Mouse (Mus musculus) thymus, adult 2 months (tissue): ENCODE measurements at regions not wholly inside any gene's neighbourhood (a gene's known extent, or its start where the extent isn't known, plus 50 kb on each side); places are given as distances from the start of the nearest gene placed in this dataset.

Experiments
- DNase-seq: peaks from one replicate; pipeline ENCODE4 v3.0.0; 2021
- H3K27ac ChIP-seq: fragments of 200-500 bp; 2 replicates; pipeline ENCODE4 v1.5.1; 2012; ENCODE audit warnings: low read length, control low read depth; ENCODE audit not compliant: control insufficient read depth, insufficient read depth
- H3K27me3 ChIP-seq: fragments of 200-500 bp; 2 replicates; pipeline ENCODE4 v1.6.1; 2012; ENCODE audit warnings: mild to moderate bottlenecking, low read length, moderate library complexity, mixed read lengths; ENCODE audit not compliant: control insufficient read depth, insufficient read depth
- H3K36me3 ChIP-seq: fragments of 200-500 bp; 2 replicates; pipeline ENCODE4 v1.6.1; 2012; ENCODE audit warnings: mild to moderate bottlenecking, low read length, moderate library complexity; ENCODE audit not compliant: control insufficient read depth, insufficient read depth
- H3K4me1 ChIP-seq: fragments of 200-500 bp; replicated peaks from 2 replicates; pipeline ENCODE4 v1.6.1; 2012; ENCODE audit warnings: low read length; ENCODE audit not compliant: control insufficient read depth, insufficient read depth
- H3K4me3 ChIP-seq: fragments of 200-500 bp; 2 replicates; pipeline ENCODE4 v1.5.1; 2012; ENCODE audit warnings: mild to moderate bottlenecking, low read length, control low read depth, moderate library complexity; ENCODE audit not compliant: control insufficient read depth, insufficient read depth
- CTCF ChIP-seq: fragments of 200-500 bp; IDR thresholded peaks from 2 replicates; pipeline ENCODE4 v1.5.1; 2012; ENCODE audit warnings: mild to moderate bottlenecking, control low read depth, low read length, moderate library complexity, borderline replicate concordance; ENCODE audit not compliant: control insufficient read depth, poor library complexity, insufficient read depth; ENCODE audit errors: extremely low read depth
- POLR2A ChIP-seq: fragments of 200-500 bp; IDR thresholded peaks from 2 replicates; pipeline ENCODE4 v1.6.1; 2012; ENCODE audit warnings: mild to moderate bottlenecking, low read length, control low read depth, moderate library complexity; ENCODE audit not compliant: control insufficient read depth, poor library complexity, insufficient read depth; ENCODE audit errors: extremely low read depth
- WGBS: fragments of 180-500 bp; shearing (Covaris S2); methylation state at CpG from one replicate; pipeline ENCODE4 v1.1.7; 2018; 5-methylcytosine and 5-hydroxymethylcytosine counted together

DNA sequence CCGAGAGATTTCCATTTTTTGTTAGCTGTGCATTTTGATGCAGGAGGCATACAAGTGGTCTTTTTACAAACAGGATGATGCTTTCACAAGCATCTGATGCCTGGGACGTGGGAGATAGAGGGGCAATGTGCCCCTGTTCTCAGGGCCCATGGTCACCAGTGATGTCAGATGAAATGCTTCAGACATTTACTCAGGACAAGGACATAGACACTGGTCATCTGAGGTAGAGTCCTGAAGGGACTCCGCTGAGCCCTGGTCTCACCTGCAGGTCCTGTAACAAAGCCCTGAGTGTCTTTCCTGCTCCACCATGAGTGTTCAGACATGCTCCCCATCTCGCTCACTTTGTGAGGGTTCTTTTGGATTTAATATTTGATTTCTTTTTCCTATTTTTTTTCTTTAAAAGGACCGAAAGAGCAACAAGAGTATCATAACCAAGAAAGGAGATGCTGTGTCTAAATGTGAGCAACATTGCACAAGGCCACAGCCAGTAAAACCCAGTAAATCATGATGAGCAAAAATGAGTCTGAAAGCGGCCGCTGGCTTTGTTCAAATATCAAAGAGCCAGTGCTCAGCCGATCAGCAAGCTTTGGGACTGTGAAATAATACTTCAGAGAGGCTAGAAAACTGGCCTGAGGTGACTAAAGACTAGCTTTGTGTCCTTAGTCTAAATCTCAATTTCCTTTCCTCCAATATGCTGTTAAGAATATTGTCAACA lies 430.1 kb downstream of the Ate1 start:
- TF ChIP-seq CTCF (no peak), POLR2A (no peak)
- Histone ChIP-seq H3K27me3 (no peaks in the 10 kb centered on the region), H3K4me1 (no peaks in the 10 kb centered on the region), H3K36me3 (no peaks in the 10 kb centered on the region), H3K4me3 (no peak overlapping the region), H3K27ac (no peak overlapping the region)
- 91% methylated on average over 8 of the region's 8 CpGs for WGBS
- no peak for DNase-seq

DNA sequence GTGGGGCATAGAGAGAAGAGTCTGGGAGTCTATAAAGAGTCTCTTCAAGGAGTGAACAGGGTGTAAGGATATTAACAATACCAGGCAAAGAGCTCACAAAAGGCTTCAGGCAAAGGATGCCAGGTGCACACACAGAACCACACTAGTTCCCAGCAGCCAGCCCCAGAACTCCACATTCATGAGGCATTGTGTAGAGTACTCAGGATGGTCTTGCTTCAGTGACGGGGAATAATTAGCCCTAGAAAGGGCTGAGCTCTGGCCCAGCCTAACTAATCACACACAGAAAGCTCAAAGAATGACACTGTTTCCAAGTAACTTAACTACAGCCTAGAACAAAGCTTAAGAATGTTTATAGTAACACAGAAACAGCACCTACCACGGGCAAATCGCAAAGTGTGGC lies 428.2 kb downstream of the Ate1 start:
- DNase-seq = no peak
- TF ChIP-seq CTCF = no peak
- no peak for TF ChIP-seq POLR2A
- Histone ChIP-seq H3K27me3 (no peaks in the 10 kb centered on the region), H3K36me3 (no peaks in the 10 kb centered on the region), H3K4me3 (no peak overlapping the region), H3K4me1 (no peaks in the 10 kb centered on the region), H3K27ac (no peak overlapping the region)
- WGBS = 84% methylated on average over 3 of the region's 3 CpGs

DNA sequence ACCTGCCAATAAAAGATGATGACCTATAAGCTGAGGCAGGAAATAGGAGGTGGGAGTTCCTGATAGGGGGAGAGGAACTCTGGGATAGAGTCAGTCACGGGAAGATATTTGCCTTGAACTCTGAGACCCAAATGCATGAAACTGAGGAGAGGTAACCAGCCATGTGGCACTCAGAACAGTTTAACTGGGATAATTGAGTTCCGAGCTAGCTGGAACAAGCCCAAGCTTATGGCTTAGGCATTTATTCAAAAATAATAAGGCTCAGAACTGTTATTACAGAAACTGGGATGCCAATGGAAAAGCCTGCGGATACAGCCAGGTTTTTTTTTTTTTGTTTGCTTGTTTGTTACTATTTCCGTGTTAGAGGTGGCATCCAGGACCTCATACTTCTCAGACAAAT lies 425.0 kb downstream of the Ate1 start:
- no peaks in the 10 kb centered on the region for H3K4me1 ChIP-seq
- DNase-seq = no peak
- no peak overlapping the region for H3K27ac ChIP-seq
- 78% methylated on average over 4 of the region's 4 CpGs for WGBS
- no peaks in the 10 kb centered on the region for H3K27me3 ChIP-seq
- no peaks in the 10 kb centered on the region for H3K36me3 ChIP-seq
- H3K4me3 ChIP-seq = no peak overlapping the region
- no peak for TF ChIP-seq CTCF
- no peak for TF ChIP-seq POLR2A

DNA sequence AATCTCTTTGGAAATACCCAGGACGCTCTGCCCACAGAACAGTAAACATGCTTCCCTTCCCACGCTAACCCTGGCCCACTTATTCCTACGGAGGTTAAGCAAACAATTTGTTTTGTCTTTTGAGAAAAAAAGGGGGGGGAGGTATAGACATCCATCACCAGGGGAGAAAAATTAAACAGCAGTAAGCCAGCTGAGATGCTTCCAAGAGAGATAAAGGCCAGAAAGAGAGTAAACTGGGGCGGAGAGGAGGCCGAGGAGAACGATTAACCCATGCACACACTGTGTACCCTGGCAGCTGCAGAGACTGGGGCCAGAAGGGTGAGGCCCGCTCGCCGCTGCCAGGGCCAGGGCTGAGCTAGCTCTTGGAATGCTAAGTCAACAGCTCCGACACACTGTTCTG lies 421.6 kb downstream of the Ate1 start:
- WGBS = 83% methylated on average over 10 of the region's 10 CpGs

DNA sequence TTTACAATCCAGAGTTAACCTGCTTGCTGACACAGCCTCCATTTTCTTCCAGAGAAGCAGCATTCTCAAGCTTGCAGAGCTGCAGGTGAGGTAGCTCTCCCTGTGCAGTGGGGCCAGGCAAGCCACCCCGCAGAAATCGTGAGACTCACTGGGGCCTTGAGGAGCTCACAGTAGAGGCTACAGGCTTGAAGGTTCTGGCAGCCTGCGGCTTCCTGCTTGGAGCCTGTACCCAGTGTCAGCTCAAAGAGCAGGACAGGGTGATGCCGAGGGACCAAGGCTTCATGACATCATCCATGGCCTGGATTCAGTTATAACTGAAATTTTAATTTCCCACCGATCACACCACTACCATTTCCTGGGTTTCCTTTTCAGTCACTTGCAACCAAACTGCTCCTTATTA lies 417.5 kb downstream of the Ate1 start:
- Histone ChIP-seq H3K4me1 (no peaks in the 10 kb centered on the region), H3K4me3 (no peak overlapping the region), H3K36me3 (no peaks in the 10 kb centered on the region), H3K27ac (no peak overlapping the region), H3K27me3 (no peaks in the 10 kb centered on the region)
- no peak for DNase-seq
- 77% methylated on average over 5 of the region's 5 CpGs for WGBS
- TF ChIP-seq CTCF = no peak

More for the DNA sequence above, 421.6 kb downstream of the Ate1 start:
- Histone ChIP-seq H3K27me3 (no peaks in the 10 kb centered on the region), H3K27ac (no peak overlapping the region), H3K4me3 (no peak overlapping the region), H3K36me3 (no peaks in the 10 kb centered on the region), H3K4me1 (no peaks in the 10 kb centered on the region)
- no peak for TF ChIP-seq POLR2A
- no peak for TF ChIP-seq CTCF
- DNase-seq = no peak

DNA sequence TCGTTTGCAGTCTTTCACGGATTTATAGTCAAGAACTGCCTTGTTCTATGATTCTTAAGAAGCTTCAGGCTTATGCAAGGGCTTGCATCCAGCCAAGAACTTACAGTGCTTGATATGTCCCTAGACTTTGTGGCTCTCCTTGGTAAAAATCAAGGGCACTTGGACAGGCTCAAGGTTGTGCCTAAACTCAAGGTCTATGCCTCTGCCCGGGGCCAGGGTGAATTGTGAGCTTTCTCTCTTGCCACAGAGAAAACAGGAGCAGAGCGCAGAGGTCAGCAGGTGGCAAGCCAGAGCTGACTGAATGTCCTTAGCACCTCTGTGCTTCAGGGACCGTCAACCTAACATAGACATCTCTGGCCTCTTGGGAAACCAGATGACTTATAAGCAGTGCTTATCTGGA lies 413.2 kb downstream of the Ate1 start:
- Histone ChIP-seq H3K4me3 (no peak overlapping the region), H3K27ac (no peak overlapping the region), H3K4me1 (no peaks in the 10 kb centered on the region), H3K27me3 (no peaks in the 10 kb centered on the region), H3K36me3 (no peaks in the 10 kb centered on the region)
- TF ChIP-seq POLR2A (no peak), CTCF (no peak)
- DNase-seq = no peak
- 82% methylated on average over 5 of the region's 5 CpGs for WGBS

DNA sequence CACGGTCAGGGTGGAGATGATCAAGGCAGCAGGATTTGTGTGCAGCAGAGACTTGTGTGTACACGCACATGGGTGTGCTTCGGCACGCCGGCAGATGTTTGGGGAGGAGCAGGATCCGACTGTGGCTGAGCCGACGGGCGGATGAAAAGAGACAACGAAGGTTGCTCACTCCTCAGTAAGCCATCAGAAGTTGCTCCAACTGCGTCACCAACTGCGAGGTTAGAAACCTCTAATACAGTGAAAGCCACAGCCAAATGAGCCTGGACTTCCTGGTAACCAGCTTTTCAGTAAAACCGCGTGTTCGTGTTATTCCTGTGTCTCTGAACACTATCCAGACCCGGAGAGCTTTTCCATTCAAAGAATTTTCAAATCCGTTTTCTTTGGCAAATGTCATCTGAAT lies 411.8 kb downstream of the Ate1 start:
- Histone ChIP-seq H3K36me3 (no peaks in the 10 kb centered on the region), H3K4me1 (no peaks in the 10 kb centered on the region), H3K4me3 (no peak overlapping the region), H3K27me3 (no peaks in the 10 kb centered on the region), H3K27ac (no peak overlapping the region)
- no peak for DNase-seq
- WGBS = 92% methylated on average over 17 of the region's 17 CpGs
- TF ChIP-seq POLR2A = no peak
- TF ChIP-seq CTCF = no peak
